Mouse (Mus musculus): ENCODE measurements at regions not wholly inside any gene's neighbourhood (a gene's known extent, or its start where the extent isn't known, plus 50 kb on each side); places are given as distances from the start of the nearest gene placed in this dataset.

DNA sequence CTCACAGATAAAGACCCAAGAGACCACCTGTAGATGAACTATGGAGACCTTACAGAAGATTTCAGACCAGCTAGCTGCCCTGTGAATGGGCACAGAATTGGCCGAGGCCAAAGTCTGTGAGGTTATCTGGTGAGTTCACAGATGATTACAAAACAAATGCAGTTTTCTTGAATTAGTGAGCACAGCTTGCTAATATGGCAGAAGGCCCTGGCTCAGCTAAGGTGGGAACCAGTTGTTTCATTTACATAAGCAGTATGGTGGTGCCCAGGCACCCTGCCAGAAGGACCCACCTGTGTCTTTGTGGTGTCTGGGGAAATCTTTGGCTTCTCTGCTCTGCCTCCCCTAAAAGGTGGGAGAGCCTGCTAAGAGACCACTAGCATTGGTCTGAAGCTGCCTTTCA is 466.9 kb downstream of the Cd83 start:
- DNase-seq: no peak

DNA sequence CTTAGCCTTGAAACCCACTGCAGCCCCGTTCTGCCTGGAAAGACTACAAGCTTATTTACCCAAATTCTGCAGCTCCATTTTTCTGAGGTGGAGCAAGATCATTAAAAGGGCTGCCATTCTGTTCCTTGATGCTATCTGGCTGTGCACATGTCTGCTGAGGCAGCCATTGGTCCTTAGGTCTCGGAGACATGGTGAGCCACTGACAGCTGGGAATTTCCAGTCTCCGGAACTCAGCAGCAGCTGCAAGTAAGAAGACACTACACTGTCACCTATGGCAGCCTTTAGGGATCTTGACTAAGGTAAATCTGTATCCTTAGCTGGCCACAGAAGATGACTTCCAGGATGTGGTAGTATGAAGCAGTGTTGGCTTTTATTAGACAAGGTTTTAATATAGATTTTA is 467.9 kb downstream of the Cd83 start:
- DNase-seq: no peak

DNA sequence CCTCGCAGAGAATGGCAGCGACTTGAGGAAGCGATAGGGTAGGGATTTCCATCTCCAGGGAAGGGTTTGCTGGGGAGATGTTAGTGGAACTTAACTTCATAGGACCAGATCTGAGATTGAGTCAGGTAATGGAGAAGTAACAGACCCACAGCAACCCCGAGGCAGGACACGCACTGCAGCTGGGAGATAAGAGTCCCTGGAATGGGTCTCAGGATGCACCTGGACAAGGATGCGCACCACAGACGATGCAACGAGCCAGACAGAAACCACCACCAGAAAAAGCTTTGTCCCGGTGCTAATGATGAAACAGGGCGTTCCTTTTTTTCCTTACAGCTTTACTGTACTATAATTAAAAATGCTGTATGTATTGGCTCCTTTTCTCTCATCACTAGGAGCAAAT is 470.9 kb upstream of the Jarid2 start:
- DNase-seq: no peak

DNA sequence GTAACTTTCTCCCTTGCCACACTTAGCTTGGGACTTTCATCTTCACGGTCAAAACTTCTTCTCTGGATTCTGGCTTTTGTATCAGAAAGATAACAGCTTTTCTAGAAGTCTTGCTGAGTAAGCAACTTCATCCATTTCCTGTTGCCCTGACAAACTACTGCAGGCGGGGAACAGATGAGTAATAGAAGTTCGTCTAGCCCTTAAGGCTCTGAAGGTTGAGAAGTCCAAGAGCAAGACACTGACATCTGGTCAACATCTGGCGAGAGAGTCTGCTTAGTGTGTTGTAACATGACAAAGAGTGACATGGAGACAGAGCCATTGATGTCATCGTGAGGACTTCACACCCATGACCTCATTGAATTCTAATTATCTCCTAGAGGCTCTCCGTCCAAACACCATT is 469.2 kb upstream of the Jarid2 start:
- DNase-seq: no peak

DNA sequence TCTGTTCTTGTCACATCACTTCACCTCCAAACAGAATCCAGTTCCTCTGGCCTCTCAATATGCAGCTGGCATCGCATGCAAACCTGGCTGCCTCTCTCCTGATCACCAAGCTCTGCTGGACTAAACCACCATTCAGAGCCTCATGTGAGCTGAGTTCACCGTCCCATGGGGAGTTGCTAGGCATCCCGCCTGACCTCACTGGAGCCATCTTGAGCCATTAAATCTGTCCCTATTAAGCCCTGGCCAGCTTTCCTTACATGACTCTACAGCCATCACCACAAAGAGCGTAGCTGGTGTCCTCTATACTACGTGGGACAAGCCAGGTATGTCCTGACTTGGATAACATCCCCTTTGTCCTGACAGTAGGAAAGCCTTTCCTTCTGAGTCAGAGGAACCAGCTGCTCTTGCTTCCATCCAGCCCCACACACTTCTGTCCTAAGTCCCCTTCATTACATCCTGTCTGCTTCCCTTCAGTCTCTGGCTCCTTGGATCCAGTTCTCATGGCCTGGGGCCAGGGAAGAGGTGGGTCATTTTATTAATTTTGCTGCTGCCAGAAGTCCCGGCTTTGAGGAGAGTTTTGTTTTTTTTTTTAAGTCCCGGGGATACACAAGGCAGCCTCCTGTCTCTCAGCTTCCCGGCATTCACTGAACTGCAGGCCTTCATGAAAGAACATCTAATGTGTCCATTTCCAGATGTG is 468.5 kb upstream of the Jarid2 start:
- DNase-seq: no peak

DNA sequence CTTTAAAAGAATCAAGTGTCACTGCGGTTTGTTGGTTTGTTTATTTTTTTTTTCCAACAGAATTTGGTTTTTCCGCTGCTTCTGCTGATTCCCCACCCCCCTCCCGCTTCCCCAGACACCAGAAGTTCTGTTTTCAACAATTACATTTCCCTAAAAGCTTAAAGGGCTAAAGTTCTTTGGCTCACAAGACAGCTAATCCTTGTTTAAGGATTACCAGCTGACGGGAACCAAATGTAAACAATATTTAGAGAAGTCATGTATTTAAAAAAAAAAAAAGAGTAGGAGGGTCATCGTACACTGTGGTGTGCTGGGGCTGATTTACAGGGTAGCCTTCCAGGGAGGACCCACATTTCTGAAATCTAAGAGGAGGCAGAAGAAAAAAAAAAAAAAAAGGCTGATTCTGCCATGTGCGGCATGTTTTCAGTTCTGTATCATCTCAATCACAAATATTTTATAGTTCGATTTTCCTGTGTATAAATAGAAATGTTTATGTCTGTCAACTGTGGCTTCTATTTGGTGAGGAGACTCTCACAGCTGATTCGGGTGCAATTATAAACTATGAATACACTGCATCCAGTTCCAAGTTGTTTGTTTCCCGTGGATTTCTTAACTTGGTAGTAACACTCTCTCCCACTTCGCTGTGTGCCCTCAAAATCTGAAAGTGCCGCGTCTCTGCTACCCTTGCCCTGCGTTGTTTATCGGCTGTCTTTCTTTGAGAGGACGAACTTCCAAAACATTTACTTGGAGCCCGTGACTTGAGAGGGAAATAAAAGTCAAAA is 456.3 kb upstream of the Jarid2 start:
- no peak for DNase-seq

DNA sequence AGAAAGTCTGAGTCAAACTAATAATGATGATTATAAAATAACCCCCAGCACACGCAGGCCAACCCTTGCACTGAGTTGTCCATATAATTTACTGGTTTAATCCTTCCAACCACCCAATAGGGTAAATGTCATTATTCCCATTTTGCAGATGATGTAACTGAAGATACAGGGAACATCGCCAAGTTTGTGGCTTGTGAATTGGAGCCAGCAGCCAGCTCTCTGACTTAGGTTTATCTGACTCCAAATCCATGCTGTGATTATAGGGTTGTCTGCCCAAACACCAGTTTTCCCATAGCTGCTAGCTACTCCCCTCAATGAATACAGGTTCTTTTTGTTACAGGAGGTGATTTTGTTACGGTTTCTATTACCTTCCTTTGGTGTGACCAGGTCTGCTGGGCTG is 451.3 kb upstream of the Jarid2 start:
- DNase-seq: no peak

DNA sequence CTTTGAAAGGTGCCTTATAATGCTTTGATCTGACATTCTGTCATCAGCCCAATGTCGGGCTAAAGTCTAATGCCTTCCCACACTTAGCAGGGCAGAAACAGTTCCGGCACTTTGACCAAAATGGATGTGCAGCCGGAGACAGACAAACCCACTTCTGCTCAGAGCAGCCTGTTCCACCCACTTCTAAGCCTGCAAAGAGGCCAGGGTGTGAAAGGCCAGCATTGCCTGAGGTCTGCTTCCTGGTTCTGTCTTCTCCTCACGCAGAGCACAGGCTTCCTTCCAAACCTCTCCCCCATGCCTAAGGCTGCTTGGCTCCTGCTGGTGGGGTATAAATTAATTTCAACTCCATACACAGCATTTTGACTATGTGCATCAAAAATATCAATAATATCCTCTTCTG is 450.2 kb upstream of the Jarid2 start:
- no peak for DNase-seq

DNA sequence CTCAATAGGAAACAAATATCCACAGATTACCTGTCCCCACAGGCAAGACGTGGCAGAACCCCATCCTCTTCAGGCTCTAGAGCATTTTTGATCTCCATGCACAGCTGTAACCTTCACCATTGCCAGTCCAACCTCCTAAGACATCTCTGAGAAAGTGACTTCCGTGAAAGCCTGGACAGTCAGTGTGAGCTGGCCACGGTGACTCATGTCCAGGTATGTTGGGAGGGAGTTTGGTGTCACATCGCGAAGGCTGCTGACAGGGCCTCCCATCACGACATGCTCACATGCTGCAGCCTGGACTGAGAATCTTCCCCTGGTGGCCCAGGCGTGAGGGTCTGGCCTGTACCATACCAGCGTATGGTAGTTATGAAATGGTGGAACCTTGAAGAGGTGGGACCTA is 449.0 kb upstream of the Jarid2 start:
- no peak for DNase-seq

DNA sequence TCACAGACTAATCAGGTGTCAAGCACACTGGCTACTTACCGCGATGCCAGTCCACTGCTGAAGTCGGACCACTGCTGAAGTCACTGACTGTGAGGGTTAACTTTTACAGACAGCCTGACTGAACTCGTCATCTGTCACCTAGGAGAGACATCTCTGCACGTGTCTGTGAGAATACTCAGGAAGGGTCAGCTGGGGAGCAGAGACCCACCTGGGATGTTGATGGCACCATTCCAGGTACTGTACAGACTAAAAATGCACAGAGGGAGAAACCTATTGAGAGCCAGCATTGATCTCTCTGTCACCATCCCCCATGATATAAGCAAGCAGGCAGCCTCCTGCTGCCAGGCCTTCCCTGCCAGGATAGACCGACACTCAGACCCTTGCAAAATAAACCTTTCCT is 447.5 kb upstream of the Jarid2 start:
- no peak for DNase-seq

DNA sequence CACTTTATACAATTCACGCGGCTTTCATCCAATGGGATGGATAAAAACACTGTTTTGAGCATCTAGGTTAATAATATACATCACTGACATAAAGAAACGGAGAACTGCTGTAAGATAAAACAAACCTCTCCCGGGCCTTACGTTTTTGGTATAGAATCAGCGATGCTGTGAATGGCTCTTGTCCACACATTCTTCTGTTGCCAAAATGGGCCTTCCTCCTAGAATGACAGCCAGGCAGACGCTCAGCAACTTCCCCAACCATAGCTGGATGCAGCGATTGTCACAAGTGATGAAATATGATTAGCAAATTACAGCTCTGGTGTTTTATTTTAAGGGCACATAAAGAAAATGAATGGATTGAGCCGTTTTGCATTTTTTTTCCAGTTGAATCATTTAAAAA is 447.0 kb upstream of the Jarid2 start:
- no peak for DNase-seq

DNA sequence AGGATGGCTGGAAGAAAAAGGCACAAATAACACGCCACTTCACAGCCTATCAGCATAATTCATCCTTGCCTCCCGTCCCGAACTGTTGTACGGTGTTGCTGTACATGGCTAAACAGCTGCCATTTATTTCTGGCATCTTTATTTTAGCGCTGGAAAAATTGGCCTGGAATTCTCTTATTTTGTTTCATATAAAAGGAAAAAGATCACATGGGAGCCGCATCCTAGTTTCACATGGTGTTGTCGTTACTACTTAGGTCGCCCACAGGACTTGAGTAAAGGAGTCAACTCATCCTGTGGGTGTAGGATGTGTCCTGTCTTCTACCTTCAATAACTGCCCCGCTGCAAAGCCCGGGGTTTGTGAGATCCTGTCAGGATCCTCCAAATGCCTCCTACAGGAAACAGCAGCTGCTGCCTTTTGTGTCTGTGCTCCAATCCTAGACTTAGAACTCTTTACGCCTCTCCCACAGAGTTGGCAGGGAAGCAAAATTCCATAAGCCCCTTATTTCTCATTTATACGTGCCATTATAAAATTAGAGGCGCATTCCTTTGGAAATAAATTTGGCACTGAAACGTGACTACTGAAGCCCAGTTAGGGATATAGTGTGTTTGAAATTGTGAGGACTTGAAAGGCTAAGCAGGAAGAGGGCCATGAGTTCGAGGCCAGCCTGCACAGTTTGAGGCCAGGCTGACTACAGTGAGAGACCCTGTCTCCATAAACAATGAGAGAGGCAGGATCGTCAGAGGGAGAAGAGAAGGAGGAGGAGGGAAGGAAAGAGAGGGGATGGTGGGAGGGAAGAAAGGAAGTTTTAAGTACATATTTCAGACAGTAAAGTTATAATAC is 446.3 kb upstream of the Jarid2 start:
- no peak for DNase-seq

DNA sequence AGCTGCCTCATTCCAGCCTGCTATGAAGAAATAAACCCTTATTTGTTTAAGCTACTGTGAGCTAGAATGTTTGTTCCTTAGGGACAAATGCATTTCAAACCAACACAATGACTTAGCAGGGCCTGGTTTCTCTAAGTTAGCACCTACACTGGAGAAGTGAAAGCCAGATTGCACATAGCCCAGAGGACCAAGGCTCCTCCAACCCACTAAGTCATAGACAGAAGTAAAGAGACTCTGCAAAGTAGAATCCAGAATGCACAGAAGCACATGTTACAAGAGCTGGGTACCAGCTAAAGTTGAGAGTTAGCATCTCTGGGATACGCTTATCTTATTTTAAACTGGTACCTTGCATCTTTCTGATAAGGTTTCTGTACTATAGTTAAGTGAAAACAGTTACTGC is 443.4 kb upstream of the Jarid2 start:
- no peak for DNase-seq

DNA sequence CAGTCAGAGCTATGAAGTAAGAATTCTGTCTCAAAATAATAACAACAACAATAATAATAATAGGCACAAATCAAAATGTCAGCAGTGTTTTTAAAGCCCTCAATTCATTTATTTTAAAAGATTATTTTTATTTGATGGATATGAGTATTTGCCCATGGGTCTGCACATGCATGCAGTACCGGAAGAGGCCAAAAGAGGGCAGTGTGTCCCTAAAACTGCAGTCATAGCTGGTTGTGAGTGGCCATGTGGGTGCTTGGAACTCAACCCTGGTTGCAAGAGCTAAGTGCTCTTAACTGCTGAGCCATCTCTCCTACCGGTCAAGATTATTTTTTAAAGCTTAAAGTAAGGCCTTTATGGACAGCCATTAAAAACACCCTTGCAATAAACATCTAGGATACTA is 439.1 kb upstream of the Jarid2 start:
- DNase-seq: peak; percentile 29

DNA sequence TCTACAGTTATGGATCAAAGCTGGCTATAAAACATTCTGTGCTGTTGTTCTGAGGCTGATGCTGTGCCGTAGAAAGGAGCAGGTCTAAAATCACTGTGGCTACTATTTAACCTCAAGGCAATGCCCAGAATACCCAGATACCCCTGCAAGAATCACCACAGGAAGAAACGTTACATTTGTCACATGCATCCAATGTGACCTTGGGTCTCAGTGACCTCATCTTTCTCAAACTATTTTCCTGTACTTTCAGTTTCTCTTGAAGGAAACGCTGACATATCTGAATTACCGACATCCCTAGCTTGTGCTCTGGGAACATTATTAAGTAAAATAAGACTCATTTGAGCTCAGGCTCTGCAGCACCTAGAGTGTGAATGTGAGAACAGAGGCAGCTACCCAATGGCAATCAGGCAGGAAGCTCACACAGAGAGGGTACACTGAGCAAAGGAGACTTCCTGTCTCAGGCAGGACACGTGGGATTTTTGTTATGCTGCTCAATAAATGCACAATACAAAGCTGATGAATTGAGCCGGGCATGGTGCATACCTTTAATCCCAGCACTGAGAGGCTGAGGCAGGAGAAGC is 436.7 kb upstream of the Jarid2 start:
- peak; percentile 47 for DNase-seq

DNA sequence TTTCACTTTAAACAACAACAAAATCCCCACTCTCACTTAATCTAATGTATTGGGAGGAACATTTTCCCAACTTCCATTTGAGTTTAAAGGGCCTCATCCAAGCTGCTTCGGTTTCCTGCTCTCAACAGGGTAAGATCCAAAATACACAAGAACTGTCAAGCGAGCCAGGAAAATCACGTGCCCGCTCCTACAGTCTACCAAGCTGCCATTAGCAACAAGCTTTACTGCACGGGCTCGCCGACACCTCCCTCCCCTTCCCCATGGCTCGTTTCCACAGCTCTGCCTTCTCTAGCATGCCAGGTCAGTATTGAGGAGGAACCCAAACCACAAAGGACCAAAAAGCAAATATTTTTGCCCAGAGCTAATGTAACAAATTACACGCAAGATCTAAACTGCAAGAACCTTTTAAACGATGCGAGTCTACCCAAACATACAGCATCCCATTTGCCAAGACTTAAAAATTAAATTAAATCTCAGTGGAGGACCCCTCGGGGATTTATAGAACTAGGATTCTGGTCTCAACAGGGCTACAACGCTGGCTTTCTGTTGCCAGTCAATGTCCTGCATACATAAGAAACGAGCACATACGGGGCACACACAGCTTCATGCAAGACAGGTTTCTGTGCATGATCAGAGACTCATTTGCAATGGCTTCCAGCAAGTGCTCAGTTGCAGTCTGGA is 435.4 kb upstream of the Jarid2 start:
- DNase-seq: no peak

DNA sequence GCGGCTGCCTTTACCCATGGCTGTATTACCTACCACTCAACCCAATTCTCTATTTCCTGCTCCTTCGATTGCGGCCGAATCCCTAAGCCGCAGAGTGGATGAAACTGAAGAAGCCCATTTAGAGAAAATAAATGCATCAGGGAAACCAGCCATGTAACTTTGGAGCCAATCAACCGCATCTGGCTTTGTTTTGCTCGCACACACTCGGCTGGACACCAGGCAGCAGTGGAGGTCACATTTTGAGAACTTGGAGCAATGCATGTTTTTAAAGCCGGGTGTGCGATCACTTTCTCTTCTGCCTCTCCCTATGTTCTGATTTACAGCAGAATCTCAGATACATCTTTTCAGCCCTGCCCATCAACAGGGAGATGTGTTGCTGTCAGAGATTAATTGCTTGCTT is 433.7 kb upstream of the Jarid2 start:
- no peak for DNase-seq

DNA sequence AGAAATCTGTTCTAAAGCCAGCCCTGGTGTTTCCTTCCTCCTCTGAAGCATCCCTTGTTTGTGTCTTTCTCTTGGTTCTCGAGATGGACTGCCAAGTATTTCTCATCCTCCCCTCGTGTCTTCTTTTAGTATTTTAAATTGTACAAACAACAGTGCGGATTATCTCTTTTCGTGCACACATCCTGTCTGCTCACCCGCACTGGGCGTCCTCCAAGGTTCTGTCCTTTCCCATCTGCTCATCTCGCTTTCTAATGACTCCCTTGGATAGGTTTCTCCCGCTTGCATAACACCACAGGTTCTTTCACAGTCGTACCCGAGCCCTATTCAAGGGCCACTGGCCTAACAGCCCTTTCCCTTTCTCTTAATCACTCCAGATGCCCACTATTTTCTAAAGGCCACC is 428.7 kb upstream of the Jarid2 start:
- no peak for DNase-seq

DNA sequence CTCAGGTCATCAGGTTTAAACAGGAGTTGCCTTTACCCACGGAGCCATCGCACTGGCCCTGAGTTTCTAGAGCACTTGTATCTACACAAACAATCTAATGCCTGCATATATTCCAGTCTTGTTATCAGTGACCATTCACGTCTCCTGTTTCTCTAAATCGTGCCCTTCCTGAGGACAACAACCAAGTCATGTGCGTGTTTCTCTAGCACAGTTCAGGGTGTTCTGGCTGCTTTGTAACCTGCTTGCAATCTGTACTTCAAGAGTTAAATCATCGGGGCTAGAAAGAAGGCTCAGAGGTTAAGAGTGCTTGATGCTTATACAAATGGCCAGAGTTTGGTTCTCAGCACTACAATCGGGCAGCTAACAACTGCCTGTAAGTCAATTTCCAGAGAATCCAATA is 428.1 kb upstream of the Jarid2 start:
- no peak for DNase-seq

DNA sequence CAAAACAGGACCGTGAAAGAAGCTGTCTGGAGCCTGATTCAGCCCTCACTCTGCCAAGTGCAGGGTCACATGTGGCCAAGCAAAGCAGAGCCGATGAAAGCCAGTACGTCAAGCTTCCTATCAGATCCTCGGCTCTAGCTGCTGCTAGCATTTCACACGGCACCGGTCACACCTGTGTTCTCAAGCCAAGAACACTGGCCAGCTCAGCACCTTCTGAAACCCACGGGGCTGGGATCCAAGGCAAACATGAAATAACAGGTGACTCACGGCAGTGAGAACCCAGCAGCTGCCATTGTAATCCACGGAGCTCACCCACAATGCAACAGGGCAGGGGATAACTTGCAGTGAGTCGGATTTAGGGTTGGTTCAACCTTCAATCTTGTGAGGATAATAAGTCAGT is 427.3 kb upstream of the Jarid2 start:
- DNase-seq: no peak

DNA sequence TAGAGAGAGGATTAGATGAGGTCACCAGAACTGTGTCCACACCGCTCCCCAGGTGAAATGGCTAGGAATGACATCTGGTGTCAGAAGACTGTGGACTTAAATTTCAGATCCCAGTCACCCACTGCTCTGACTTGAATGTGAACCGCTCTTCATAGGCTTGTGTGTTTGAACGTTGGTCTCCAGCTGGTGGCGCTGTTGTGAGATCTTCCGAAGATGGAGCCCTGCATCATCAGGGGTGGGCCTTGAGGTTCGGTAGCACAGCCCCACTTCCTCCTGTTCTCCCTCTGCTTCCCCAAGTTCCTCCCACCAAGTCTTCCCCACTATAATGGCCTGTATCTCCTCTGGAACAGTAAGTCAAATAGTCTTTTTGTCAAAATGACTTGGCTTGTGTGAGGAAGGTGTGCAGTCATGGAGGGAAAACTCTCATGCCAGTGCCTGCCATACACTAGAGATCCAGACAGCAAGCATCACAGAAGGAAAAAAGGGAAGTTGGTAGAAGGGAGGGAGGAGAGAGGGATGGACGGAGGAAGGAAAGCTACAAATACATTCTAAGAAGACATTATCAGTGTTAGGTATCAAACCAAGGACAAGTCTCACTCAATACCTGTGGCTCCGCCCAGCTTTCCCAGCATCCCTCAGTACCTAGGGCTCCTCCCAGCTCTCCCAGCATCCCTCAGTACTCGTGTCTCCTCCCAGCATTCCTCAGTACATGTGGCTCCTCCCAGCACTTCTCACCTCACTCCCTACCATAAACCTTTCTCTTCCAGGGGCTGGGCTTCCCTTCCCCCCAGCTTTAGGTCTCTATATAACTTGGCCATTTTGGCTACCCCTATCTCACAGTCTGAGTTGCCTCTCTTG is 423.9 kb upstream of the Jarid2 start:
- peak; percentile 52 for DNase-seq
